Mouse (Mus musculus) G1E (cell line): ENCODE data around the gene Dusp22.

Experiments
- CTCF ChIP-seq: IDR thresholded peaks from 2 replicates; pipeline ENCODE4 v1.5.1; 2012; ENCODE audit warnings: low read depth, low read length, inconsistent platforms, mixed read lengths
- GATA1 ChIP-seq: IDR thresholded peaks from 2 replicates; pipeline ENCODE4 v1.6.1; 2012; ENCODE audit warnings: borderline replicate concordance, low read length, inconsistent platforms, mixed read lengths
- POLR2AphosphoS5 ChIP-seq: IDR thresholded peaks from 2 replicates; pipeline ENCODE4 v1.6.1; 2012; ENCODE audit warnings: low read depth, low read length, inconsistent platforms; ENCODE audit not compliant: insufficient replicate concordance
- TAL1 ChIP-seq: conservative IDR thresholded peaks from 2 replicates; pipeline ENCODE4 v1.6.1; 2012; ENCODE audit warnings: low read depth, low read length, inconsistent platforms, mixed read lengths

DNA sequence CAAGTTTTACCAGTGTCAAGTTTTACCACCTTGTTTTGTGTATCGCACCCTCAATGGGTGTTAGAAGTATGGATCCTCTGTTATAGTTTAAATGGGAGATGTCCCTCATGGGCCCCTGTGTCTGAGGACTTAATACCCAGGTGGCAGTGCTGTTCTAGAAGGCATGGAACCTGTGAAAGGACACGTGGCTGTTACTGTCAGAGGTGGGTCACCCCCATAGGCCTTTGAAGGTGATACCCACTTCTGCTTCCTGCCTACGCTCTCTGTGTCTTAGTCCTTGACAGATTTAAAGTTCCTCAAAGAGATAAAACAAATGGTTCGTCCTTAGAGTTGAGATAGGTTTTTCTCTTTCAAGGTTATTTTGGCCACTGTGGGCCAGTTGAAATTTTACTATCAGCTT, 23.3 kb upstream of the Dusp22 start:
- TF ChIP-seq CTCF (no peak), TAL1 (no peak), GATA1 (no peak), POLR2AphosphoS5 (no peak)
